Mouse (Mus musculus) gastrocnemius, adult 2 months (tissue): Measurements from ENCODE around the gene Rflnb. TPM values are rescaled to one million over a fixed set of nuclear protein-coding genes. Genes with fewer than 3 reads are reported as not detected.

Experiments
- DNase-seq: peaks from one replicate; pipeline ENCODE4 v3.0.0; 2022
- H3K27ac ChIP-seq: fragments of 200-600 bp; 2 replicates; pipeline ENCODE4 v1.8.1; 2022; ENCODE audit warnings: mild to moderate bottlenecking
- H3K4me3 ChIP-seq: fragments of 200-600 bp; 2 replicates; pipeline ENCODE4 v1.8.1; 2022; ENCODE audit warnings: mild to moderate bottlenecking, moderate library complexity
- CTCF ChIP-seq: fragments of 200-600 bp; IDR thresholded peaks from 2 replicates; pipeline ENCODE4 v1.8.1; 2022; ENCODE audit warnings: antibody characterized with exemption, mild to moderate bottlenecking, moderate library complexity
- intact Hi-C: fragments of 180-260 bp; cut with DNase I; formaldehyde crosslinking; loops from one replicate; pipeline ENCODE4 v1.15.1; 2025
- total RNA-seq, 2 experiments: library from RNA; stranded (reverse); gene quantifications; 2 replicates each; pipeline ENCODE4 v1.2.3; 2021

The Rflnb gene
- total RNA-seq, 2 experiments from 2014 or later, result 13.2 to 21.8 TPM

- no peak overlapping the region for H3K27ac ChIP-seq
- no peak for TF ChIP-seq CTCF
- H3K4me3 ChIP-seq, result no peak overlapping the region
- intact Hi-C loops, result no loop called here
- DNase-seq, result no peak
Measured at GRCm38 (mm10) chr11:76000701-76001100, 26.9 kb downstream of the Rflnb start.

GRCm38 (mm10) chr11:75999440-76000155 is 28.0 kb downstream of the Rflnb start, which contains the start of gene 1700016K19Rik:
1700016K19Rik (plus strand) TSS chr11:75999912.
- Histone ChIP-seq H3K4me3 (peak within 1 kb of the TSS; percentile 76), H3K27ac (no peak within 1 kb of the TSS)
- intact Hi-C loops, result no loop called here
- DNase-seq, result peak; percentile 78
- peak; percentile 66 for TF ChIP-seq CTCF

GRCm38 (mm10) chr11:75994357-75994756 is 33.2 kb downstream of the Rflnb start:
- no peak for DNase-seq
- Histone ChIP-seq H3K27ac (no peak overlapping the region), H3K4me3 (no peak overlapping the region)
- no peak for TF ChIP-seq CTCF
- intact Hi-C loops, result no loop called here

GRCm38 (mm10) chr11:75992481-75992880 is 35.1 kb downstream of the Rflnb start:
- no peak overlapping the region for H3K4me3 ChIP-seq
- no peak for TF ChIP-seq CTCF
- no peak overlapping the region for H3K27ac ChIP-seq
- DNase-seq, result no peak
- intact Hi-C loops, result no loop called here

- no peak for TF ChIP-seq CTCF
- Histone ChIP-seq H3K4me3 (no peak overlapping the region), H3K27ac (no peak overlapping the region)
- no peak for DNase-seq
- intact Hi-C loops, result no loop called here
Measured at GRCm38 (mm10) chr11:75991911-75992310, 35.7 kb downstream of the Rflnb start.

- intact Hi-C loops, result no loop called here
- Histone ChIP-seq H3K27ac (no peak overlapping the region), H3K4me3 (no peak overlapping the region)
- no peak for TF ChIP-seq CTCF
- no peak for DNase-seq
Measured at GRCm38 (mm10) chr11:75990965-75991835, 36.4 kb downstream of the Rflnb start.

GRCm38 (mm10) chr11:75985948-75986347 is 41.6 kb downstream of the Rflnb start:
- no peak for DNase-seq
- Histone ChIP-seq H3K27ac (no peak overlapping the region), H3K4me3 (no peak overlapping the region)
- intact Hi-C loops, result no loop called here
- TF ChIP-seq CTCF, result no peak

GRCm38 (mm10) chr11:75984581-75984980 is 43.0 kb downstream of the Rflnb start:
- TF ChIP-seq CTCF, result no peak
- intact Hi-C loops, result no loop called here

GRCm38 (mm10) chr11:75983194-75983593 is 44.4 kb downstream of the Rflnb start:
- H3K27ac ChIP-seq, result no peak overlapping the region
- TF ChIP-seq CTCF, result peak; percentile 48
- intact Hi-C loops, result no loop called here
- H3K4me3 ChIP-seq, result no peak overlapping the region
- DNase-seq, result no peak

More at GRCm38 (mm10) chr11:75984581-75984980, 43.0 kb downstream of the Rflnb start:
- DNase-seq, result no peak
- Histone ChIP-seq H3K27ac (no peak overlapping the region), H3K4me3 (no peak overlapping the region)

GRCm38 (mm10) chr11:75980413-75980812 is 47.2 kb downstream of the Rflnb start:
- DNase-seq, result no peak

GRCm38 (mm10) chr11:75978051-75978450 is 49.5 kb downstream of the Rflnb start:
- H3K4me3 ChIP-seq, result no peak overlapping the region
- H3K27ac ChIP-seq, result no peak overlapping the region
- intact Hi-C loops, result no loop called here
- TF ChIP-seq CTCF, result no peak
- no peak for DNase-seq

More at GRCm38 (mm10) chr11:75980413-75980812, 47.2 kb downstream of the Rflnb start:
- intact Hi-C loops, result no loop called here
- TF ChIP-seq CTCF, result no peak
- Histone ChIP-seq H3K27ac (no peak overlapping the region), H3K4me3 (no peak overlapping the region)

- DNase-seq, result no peak
- TF ChIP-seq CTCF, result no peak
- H3K4me3 ChIP-seq, result no peak overlapping the region
- intact Hi-C loops, result no loop called here
- H3K27ac ChIP-seq, result no peak overlapping the region
Measured at GRCm38 (mm10) chr11:75976748-75977147, 50.8 kb downstream of the Rflnb start.

- no peak overlapping the region for H3K27ac ChIP-seq
- TF ChIP-seq CTCF, result peak; percentile 48
- no peak for DNase-seq
- intact Hi-C loops, result no loop called here
- H3K4me3 ChIP-seq, result no peak overlapping the region
Measured at GRCm38 (mm10) chr11:75973988-75974387, 53.6 kb downstream of the Rflnb start.
